Mouse (Mus musculus) stomach, embryonic 15.5 days (tissue): ENCODE data around the gene Spryd3. TPM values are rescaled to one million over a fixed set of nuclear protein-coding genes. Genes with fewer than 3 reads are reported as not detected.

ENCODE experiments used
- ATAC-seq: fragments of 200-750 bp; cut with Nextera tagmentation; 2 replicates; pipeline ENCODE4 v1.8.0; 2017; ENCODE audit warnings: low read depth, moderate number of reproducible peaks, moderate TSS enrichment; ENCODE audit not compliant: insufficient read depth, low FRiP score
- H3K27ac ChIP-seq: fragments of 300-500 bp; sonication (generic); 2 replicates; pipeline ENCODE4 v1.5.1; 2015; ENCODE audit warnings: mild to moderate bottlenecking, inconsistent platforms
- H3K27me3 ChIP-seq: fragments of 300-500 bp; sonication (generic); replicated peaks from 2 replicates; pipeline ENCODE4 v1.6.1; 2015; ENCODE audit warnings: inconsistent platforms
- H3K36me3 ChIP-seq: fragments of 300-500 bp; sonication (generic); 2 replicates; pipeline ENCODE4 v1.6.1; 2015; ENCODE audit warnings: inconsistent platforms
- H3K4me1 ChIP-seq: fragments of 300-500 bp; sonication (generic); 2 replicates; pipeline ENCODE4 v1.6.1; 2015; ENCODE audit warnings: inconsistent platforms
- H3K4me2 ChIP-seq: fragments of 300-500 bp; sonication (generic); 2 replicates; pipeline ENCODE4 v1.6.1; 2015; ENCODE audit warnings: mild to moderate bottlenecking, inconsistent platforms
- H3K4me3 ChIP-seq: fragments of 300-500 bp; sonication (generic); replicated peaks from 2 replicates; pipeline ENCODE4 v1.5.1; 2015; ENCODE audit warnings: inconsistent platforms
- H3K9ac ChIP-seq: fragments of 300-500 bp; sonication (generic); 2 replicates; pipeline ENCODE4 v1.6.1; 2015; ENCODE audit warnings: inconsistent platforms
- H3K9me3 ChIP-seq: fragments of 300-500 bp; sonication (generic); 2 replicates; pipeline ENCODE4 v1.6.1; 2016; ENCODE audit warnings: inconsistent platforms
- WGBS: fragments of 180-500 bp; shearing (Covaris S2); methylation state at CpG from one replicate; pipeline ENCODE4 v1.1.7; 2015; 5-methylcytosine and 5-hydroxymethylcytosine counted together
- polyA plus RNA-seq: library from polyadenylated mRNA; unstranded; fragments of >200 nt; fragmentation: Nextera tagmentation; extraction: Ambion mirVana; gene quantifications from 2 replicates; pipeline ENCODE4 v1.2.1, GENCODE M21; 2015

Gene Spryd3
- polyA plus RNA-seq, 1 experiment from 2014 or later: 25.0 TPM

DNA sequence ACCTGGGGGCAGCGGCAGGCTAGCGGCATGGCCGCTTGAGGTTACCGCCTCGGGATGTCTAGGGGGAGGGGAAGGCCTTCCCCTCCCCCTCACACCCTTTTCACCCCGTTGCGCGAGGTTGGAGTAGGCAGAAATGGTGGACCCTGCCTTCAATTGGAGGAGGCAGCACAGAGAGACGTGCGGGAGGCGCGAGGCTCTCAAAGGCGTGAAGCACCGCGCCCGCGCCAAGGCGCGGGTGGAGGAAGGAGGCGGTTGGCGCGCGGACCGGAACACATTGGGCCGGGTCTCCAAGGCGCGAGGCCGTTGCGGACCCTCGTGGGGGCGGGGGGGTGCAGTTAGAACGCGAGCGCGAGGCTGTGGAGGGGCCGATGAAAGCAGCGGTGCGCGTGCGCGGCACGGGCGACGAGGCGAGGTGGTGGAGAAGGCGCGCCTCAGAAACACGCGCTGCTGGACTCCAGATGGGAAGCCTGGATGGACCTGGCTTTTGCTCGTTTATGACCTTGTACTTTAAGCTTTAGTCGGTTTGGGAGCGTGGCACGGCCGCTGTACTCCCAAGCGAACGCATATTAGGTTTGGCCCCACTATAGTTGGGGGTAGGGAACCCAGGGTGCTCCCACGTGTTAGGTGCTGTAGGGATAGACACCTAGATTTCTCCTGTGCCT is 61.8 kb downstream of the Spryd3 start:
- Histone ChIP-seq H3K27me3 (no peaks in the 10 kb centered on the region), H3K4me3 (peak overlapping the region; percentile 100), H3K4me2 (peak overlapping the region; percentile 75), H3K9ac (peak overlapping the region; percentile 99), H3K36me3 (no peaks in the 10 kb centered on the region), H3K27ac (peak overlapping the region; percentile 97), H3K9me3 (no peaks in the 10 kb centered on the region), H3K4me1 (0 out of 2 replicates have a peak, but pooled peaks cover 6% of the 10 kb centered on the region)
- under 1% methylated on average over 57 of the region's 57 CpGs for WGBS
- peak; percentile 24 for ATAC-seq

DNA sequence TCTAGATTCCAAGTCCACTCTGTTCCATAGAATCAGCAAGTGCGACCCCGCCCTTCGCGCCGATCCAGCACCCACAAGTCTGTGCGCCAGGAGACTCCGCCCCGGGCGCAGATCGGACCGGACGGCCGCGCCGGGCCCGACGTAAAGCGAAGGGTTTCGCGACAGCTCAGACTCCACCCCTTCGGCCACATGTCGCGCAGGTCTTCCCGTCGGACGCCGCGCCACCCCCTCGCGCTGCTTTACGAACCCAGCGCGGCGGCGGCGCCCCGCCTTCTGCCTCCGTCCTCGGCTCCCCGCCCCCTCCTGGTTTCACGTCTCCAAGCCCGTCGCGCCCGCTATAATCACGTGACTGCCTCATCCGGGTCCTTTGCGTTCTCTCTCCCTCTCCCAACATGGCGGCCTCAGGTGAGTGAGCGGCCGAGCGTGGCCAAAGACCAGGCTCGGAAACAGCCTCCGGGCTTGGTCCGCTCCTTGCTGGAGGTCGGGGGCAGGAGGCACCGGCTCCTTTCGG is 62.4 kb downstream of the Spryd3 start, which contains the start of gene Eif4b:
Gene Eif4b (plus strand): TSS at position 215 of the 511 bp plus-strand sequence.
- 0 out of 2 replicates have a peak, but pooled peaks cover 6% of the 10 kb centered on the region for H3K4me1 ChIP-seq
- H3K27me3 ChIP-seq: no peaks in the 10 kb centered on the region
- peak; percentile 93 for ATAC-seq
- under 1% methylated on average over 57 of the region's 58 CpGs for WGBS
- H3K4me2 ChIP-seq: peak within 1 kb of the TSS; percentile 75
- H3K9me3 ChIP-seq: no peaks in the 10 kb centered on the region
- peak within 1 kb of the TSS; percentile 97 for H3K27ac ChIP-seq
- H3K9ac ChIP-seq: peak within 1 kb of the TSS; percentile 99
- H3K4me3 ChIP-seq: peak within 1 kb of the TSS; percentile 100
- H3K36me3 ChIP-seq: no peaks in the 10 kb centered on the region

DNA sequence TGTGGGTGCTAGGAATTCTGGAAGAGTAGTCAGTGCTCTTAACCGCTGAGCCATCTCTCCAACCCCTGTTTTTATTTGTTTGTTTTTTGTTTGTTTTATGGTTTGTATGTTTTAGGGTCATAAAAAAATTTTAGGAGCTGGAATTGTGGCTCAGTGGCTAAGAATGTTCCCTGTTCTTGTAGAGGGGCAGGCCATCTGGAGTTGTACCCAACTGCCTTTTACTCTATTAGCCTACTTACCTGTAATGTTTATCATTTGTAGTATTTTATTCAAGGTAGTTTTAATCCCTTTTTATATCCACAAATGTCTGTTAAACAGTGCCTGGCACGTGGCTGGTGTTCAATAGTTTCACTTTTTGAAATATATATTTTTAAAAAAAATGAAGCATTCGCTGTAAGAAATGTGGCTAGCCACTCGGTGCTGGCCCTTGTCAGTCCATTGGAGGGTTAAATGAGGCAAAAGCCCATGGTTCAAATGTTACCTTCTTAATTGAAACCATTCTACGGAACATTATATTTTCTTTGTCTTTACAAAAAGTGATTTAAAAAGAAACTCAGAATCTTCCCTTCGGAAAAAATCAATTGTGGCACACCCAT is 63.0 kb downstream of the Spryd3 start:
- Histone ChIP-seq H3K9me3 (no peaks in the 10 kb centered on the region), H3K4me1 (0 out of 2 replicates have a peak, but pooled peaks cover 6% of the 10 kb centered on the region), H3K4me3 (peak overlapping the region; percentile 100), H3K9ac (no peak overlapping the region), H3K36me3 (no peaks in the 10 kb centered on the region), H3K27me3 (no peaks in the 10 kb centered on the region), H3K4me2 (peak overlapping the region; percentile 49), H3K27ac (peak overlapping the region; percentile 97; the same call in 1 of the 2 replicates)
- ATAC-seq: peak; percentile 3; the same call in 1 of the 2 replicates
- 15% methylated on average over 6 of the region's 6 CpGs for WGBS

DNA sequence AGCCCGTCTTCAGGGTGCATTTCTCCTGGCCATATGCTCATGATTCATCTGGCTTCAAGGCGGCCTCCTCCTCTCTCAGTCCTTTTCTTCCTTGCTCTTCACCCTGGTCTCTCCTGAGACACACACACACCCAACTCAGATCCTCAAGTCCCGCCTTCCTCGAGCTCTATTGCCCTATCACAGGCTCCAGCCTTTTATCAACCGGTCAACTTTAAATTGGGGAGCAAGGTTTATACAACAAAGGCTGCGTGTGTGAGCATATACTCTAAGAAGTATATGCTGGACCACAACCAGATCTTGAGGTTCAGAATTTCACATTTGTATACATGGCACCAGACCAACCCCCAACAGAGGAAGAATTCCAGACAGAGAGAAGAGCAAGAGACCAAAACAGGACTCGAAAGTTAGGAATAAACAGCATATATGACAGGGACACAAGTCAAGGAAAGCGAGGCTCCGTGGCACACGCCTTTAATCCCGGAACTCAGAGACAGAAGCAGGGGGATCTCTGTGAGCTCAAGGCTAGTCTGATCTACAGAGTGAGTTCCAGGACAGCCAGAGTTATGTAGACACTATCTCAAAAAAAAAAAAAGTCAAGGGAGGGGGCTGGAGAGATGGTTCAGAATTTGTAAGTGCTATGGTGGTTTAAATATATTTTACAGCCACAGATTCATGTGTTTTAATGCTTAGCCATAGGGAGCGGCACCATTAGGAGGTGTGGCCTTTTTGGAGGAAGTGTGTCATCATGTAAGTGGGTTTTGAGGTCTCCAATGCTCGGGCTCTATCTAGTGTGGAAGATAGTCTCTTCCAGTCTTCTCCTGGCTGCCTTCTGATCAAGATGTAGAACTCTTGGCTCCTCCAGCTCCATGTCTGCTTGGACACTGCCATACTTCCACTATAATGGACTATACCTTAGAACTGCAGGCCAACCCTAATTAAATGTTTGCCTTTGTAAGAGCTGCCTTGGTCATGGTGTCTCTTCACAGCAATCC is 65.3 kb downstream of the Spryd3 start:
- no peak overlapping the region for H3K4me2 ChIP-seq
- no peaks in the 10 kb centered on the region for H3K27me3 ChIP-seq
- no peak overlapping the region for H3K4me3 ChIP-seq
- H3K4me1 ChIP-seq: 0 out of 2 replicates have a peak, but pooled peaks cover 6% of the 10 kb centered on the region
- H3K9me3 ChIP-seq: no peaks in the 10 kb centered on the region
- ATAC-seq: no peak
- H3K27ac ChIP-seq: no peak overlapping the region
- no peaks in the 10 kb centered on the region for H3K36me3 ChIP-seq
- no peak overlapping the region for H3K9ac ChIP-seq
- 67% methylated on average over 13 of the region's 13 CpGs for WGBS

Other genes with a start within 250 kb of the Spryd3 start
- gene Krt76, start 243.3 kb downstream of the Spryd3 start, polyA plus RNA-seq: not detected in 2 replicates
- 390 and 937 TPM in 2 replicates for gene Krt4, start 211.5 kb downstream of the Spryd3 start, polyA plus RNA-seq
- gene Krt79, start 195.9 kb downstream of the Spryd3 start, polyA plus RNA-seq: 1.2 and 1.6 TPM in 2 replicates
- gene Krt78, start 181.9 kb downstream of the Spryd3 start, polyA plus RNA-seq: 2.3 and 5.7 TPM in 2 replicates
- 916 and 929 TPM in 2 replicates for gene Krt8, start 131.8 kb downstream of the Spryd3 start, polyA plus RNA-seq
- 448 and 512 TPM in 2 replicates for gene Krt18, start 108.1 kb downstream of the Spryd3 start, polyA plus RNA-seq
- gene Eif4b, start 62.5 kb downstream of the Spryd3 start, polyA plus RNA-seq: 107 and 116 TPM in 2 replicates
- 34.6 and 34.7 TPM in 2 replicates for gene Tns2, start 35.8 kb downstream of the Spryd3 start, polyA plus RNA-seq
- gene Igfbp6, start 8.1 kb upstream of the Spryd3 start, polyA plus RNA-seq: 13.2 and 18.2 TPM in 2 replicates
- gene Soat2, start 14.3 kb upstream of the Spryd3 start, polyA plus RNA-seq: 5.9 and 6.2 TPM in 2 replicates
- 44.5 and 52.7 TPM in 2 replicates for gene Zfp740, start 67.0 kb upstream of the Spryd3 start, polyA plus RNA-seq
- 63.3 and 64.3 TPM in 2 replicates for gene Csad, start 68.5 kb upstream of the Spryd3 start, polyA plus RNA-seq
- gene Itgb7, start 95.7 kb upstream of the Spryd3 start, polyA plus RNA-seq: 9.6 and 12.7 TPM in 2 replicates
- 29.8 and 33.8 TPM in 2 replicates for gene Rarg, start 121.3 kb upstream of the Spryd3 start, polyA plus RNA-seq
- gene Gm9918, start 134.3 kb upstream of the Spryd3 start, polyA plus RNA-seq: 0.27 and 0.30 TPM in 2 replicates
- gene Mfsd5, start 143.2 kb upstream of the Spryd3 start, polyA plus RNA-seq: 66.3 and 66.4 TPM in 2 replicates
- 22.9 and 23.9 TPM in 2 replicates for gene Espl1, start 160.0 kb upstream of the Spryd3 start, polyA plus RNA-seq
- 322 TPM in 2 replicates for gene Pfdn5, start 189.9 kb upstream of the Spryd3 start, polyA plus RNA-seq
- 83.5 and 85.5 TPM in 2 replicates for gene Myg1, start 195.5 kb upstream of the Spryd3 start, polyA plus RNA-seq
- gene Aaas, start 214.5 kb upstream of the Spryd3 start, polyA plus RNA-seq: 55.9 and 67.0 TPM in 2 replicates
- 1.0 and 1.1 TPM in 2 replicates for gene Sp7, start 230.9 kb upstream of the Spryd3 start, polyA plus RNA-seq